Mouse (Mus musculus) E14TG2a.4 (cell line): Measurements from ENCODE around the gene Kmt5a.

Source experiments
- H3K27me3 ChIP-seq: 2 replicates; pipeline ENCODE4 v1.6.1; 2014; ENCODE audit warnings: low read length, control low read depth; ENCODE audit not compliant: insufficient read depth
- H3K36me3 ChIP-seq: 2 replicates; pipeline ENCODE4 v1.6.1; 2014; ENCODE audit warnings: low read length, control low read depth; ENCODE audit not compliant: insufficient read depth
- H3K4me1 ChIP-seq: replicated peaks from 2 replicates; pipeline ENCODE4 v1.6.1; 2014; ENCODE audit warnings: low read depth, low read length, control low read depth
- H3K4me3 ChIP-seq: replicated peaks from 2 replicates; pipeline ENCODE4 v1.5.1; 2014; ENCODE audit warnings: mild to moderate bottlenecking, low read length
- H3K9me3 ChIP-seq: 2 replicates; pipeline ENCODE4 v1.6.1; 2014; ENCODE audit warnings: low read length, control low read depth
- CTCF ChIP-seq: conservative IDR thresholded peaks from 2 replicates; pipeline ENCODE4 v1.5.1; 2014; ENCODE audit warnings: low read length
- NANOG ChIP-seq: IDR thresholded peaks from 2 replicates; pipeline ENCODE4 v1.6.1; 2014; ENCODE audit warnings: borderline replicate concordance, low read length, mixed read lengths
- POU5F1 ChIP-seq: IDR thresholded peaks from 2 replicates; pipeline ENCODE4 v1.6.1; 2014; ENCODE audit warnings: low read length, borderline replicate concordance

Kmt5a gene

DNA sequence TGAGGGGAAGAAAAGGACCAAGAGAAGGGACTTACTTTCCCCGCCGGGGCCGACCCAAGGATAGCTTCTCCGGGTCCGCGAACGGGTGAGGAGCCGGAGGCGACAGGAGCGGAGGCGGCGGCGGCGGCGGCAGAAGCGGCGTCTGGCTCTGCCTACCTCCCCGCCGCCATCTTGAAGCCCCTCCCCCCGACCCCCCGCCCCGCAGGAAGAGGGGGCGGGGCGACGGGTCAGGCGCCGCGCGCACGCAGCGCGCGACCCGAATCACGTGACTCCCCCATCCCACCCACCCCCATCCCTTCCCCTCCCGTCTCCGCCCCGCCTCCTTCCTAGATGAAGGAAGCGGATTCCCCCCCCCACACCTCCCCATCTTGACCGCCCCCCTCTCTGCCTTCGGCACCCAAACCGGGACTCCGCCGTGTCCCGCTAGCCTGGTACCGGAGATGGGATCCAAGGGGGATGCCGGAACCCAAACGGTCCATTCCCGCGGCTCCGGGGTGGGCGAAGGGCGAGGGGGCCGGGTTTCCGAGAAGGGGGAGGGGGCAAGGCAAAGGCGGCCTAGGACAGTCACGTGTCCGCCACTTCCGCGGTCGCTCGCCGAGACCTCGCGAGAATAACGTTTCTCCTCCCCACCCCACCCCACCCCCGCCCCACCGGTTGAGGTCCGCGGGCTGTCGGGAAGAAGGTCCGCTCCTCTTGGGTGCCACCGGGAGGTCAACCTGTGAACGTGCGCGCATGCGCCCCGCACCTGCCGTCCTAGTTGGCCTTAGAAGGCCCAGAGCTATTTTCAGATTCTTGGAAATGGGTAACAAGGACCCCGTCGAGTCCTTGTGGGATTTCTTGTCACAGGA is 14.1 kb upstream of the Kmt5a start, which contains the start of gene Sbno1:
Gene Sbno1 (minus strand): TSS at position 590 of the 848 bp plus-strand sequence.
- H3K36me3 ChIP-seq = peaks cover 19% of the 10 kb centered on the region
- no peaks in the 10 kb centered on the region for H3K27me3 ChIP-seq
- H3K9me3 ChIP-seq = no peaks in the 10 kb centered on the region
- TF ChIP-seq POU5F1 (no peak), CTCF (no peak), NANOG (no peak)
- peak within 1 kb of the TSS; percentile 100 for H3K4me3 ChIP-seq
- peaks cover 54% of the 10 kb centered on the region for H3K4me1 ChIP-seq

DNA sequence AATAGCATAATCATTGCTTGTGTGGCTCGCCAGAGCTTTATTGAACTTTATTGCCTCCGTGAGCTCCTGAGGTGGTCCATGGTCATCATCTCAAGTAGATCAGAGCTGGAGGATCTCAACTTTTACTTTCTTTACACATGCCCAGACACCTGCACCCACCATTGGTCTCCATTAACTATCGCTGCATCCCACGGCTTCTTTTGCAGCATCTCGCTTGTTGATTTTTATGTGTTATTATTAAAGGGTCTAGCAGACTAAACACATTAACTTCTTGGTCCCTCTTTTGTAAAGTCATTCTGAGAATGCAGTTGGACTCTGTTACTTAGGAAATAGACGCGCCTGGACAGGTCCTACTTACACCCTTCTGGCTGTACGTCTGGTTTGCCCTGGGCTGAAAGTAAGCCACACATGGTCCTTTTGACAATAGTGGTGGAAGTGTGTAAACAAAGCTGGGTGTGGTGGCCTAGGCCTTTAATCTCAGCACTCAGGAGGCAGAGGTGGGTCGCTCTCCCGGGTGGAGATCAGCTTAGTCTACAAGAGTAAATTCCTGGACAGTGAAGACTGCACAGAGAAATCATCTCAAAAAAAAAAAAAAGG is 13.2 kb upstream of the Kmt5a start:
- peaks cover 15% of the 10 kb centered on the region for H3K36me3 ChIP-seq
- peaks cover 48% of the 10 kb centered on the region for H3K4me1 ChIP-seq
- H3K9me3 ChIP-seq = no peaks in the 10 kb centered on the region
- H3K27me3 ChIP-seq = no peaks in the 10 kb centered on the region
- no peak for TF ChIP-seq CTCF
- peak overlapping the region; percentile 100 for H3K4me3 ChIP-seq

DNA sequence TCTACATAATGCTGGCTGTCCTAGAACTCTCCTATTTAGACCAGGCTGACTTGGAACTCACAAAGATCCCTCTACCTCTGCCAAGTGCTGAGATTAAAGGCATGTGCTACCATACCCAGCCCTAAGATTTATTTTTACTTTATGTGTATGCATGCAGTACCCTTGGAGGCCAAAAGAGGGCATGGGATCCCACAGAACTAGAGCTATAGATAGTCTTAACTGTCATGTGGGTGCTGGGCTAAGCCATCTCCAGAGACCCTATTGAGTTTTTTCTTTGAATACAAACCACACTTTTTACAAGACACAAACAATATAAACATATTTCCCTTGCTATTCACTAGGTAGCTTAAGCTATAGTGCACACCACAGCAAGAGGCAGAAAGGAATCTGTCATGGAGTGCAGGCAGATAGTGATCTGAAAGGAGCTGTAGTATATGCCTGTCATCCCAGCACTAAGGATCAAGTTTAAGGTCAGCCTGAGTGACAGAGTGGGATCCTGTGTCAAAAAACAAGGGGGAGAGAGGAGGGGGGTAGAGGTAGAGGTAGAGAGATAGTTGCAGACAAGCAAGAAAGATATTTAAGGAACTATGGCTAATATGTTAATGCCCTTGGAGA is 7.2 kb upstream of the Kmt5a start:
- peaks cover 16% of the 10 kb centered on the region for H3K4me1 ChIP-seq
- no peak overlapping the region for H3K4me3 ChIP-seq
- H3K36me3 ChIP-seq = 0 out of 2 replicates have a peak, but pooled peaks cover 3% of the 10 kb centered on the region
- TF ChIP-seq CTCF = peak; percentile 83
- TF ChIP-seq NANOG = no peak
- no peak for TF ChIP-seq POU5F1
- no peaks in the 10 kb centered on the region for H3K27me3 ChIP-seq
- no peaks in the 10 kb centered on the region for H3K9me3 ChIP-seq

DNA sequence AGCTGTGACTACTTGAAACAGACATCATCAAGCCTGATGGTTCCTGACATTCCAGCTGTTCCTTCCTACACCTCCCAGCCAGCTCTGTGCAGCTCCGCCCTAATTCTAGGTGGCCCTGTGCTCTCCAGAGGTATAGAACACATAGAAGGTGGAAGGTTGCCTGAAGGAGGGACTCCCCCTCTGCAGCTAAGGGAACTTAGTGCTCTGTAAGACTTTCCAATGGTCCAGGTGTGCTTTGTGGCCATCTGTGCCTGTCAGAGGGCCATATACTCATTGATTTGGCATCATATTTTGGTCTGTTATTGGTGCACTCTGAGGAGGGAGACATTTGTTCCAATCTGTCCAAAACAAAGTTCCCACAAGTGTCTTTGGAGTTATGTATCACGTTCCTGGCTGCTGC is 6.7 kb upstream of the Kmt5a start:
- no peak for TF ChIP-seq CTCF
- TF ChIP-seq NANOG = no peak
- H3K9me3 ChIP-seq = no peaks in the 10 kb centered on the region
- H3K4me1 ChIP-seq = peaks cover 11% of the 10 kb centered on the region
- no peak overlapping the region for H3K4me3 ChIP-seq
- 0 out of 2 replicates have a peak, but pooled peaks cover 3% of the 10 kb centered on the region for H3K36me3 ChIP-seq
- no peaks in the 10 kb centered on the region for H3K27me3 ChIP-seq

DNA sequence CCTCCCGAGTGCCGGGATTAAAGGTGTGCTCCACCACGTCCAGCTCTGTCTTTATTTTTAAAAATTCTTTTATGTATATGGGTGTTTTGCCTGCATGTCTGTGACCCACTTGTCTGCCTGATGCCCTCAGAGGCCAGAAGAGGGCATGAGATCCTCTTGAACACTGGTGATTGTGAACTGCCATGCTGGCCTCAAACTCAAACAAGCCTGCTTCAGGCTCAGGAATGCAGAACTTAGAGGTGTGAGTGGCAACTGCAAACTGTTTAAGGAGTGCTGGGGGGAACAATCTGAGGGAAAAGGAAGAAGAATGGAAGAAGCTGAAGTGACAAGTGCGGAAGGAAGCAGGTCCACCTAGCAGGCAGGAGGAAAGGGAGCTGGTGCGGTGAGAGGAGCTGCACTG is 1.5 kb upstream of the Kmt5a start:
- H3K4me3 ChIP-seq = peak overlapping the region; percentile 80
- no peaks in the 10 kb centered on the region for H3K27me3 ChIP-seq
- no peaks in the 10 kb centered on the region for H3K9me3 ChIP-seq
- TF ChIP-seq CTCF (no peak), NANOG (no peak), POU5F1 (no peak)
- peaks cover 34% of the 10 kb centered on the region for H3K4me1 ChIP-seq
- H3K36me3 ChIP-seq = peaks cover 14% of the 10 kb centered on the region

DNA sequence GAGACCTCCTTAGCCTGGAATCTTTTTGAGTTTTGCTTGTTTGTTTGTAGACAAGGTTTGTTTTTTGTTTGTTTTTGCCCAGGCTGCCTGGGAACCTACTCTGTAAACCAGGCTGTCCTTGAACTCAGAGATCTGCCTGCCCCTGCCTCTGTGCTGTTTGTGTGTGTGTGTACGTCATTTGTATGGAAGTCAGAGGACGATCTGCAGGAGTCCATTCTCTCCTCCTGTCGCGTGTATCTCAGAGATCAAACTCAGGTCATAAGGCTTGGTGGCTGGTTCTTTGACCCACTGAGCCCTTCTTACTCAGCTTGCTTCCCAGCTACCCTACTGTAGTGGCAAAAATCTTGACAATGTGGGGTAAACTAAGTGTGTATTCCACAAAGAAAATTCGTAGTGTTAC is 984 bp upstream of the Kmt5a start:
- H3K27me3 ChIP-seq = no peaks in the 10 kb centered on the region
- peaks cover 16% of the 10 kb centered on the region for H3K36me3 ChIP-seq
- H3K4me1 ChIP-seq = peaks cover 36% of the 10 kb centered on the region
- H3K4me3 ChIP-seq = peak overlapping the region; percentile 80
- H3K9me3 ChIP-seq = no peaks in the 10 kb centered on the region
- TF ChIP-seq POU5F1 (no peak), CTCF (no peak), NANOG (no peak)

DNA sequence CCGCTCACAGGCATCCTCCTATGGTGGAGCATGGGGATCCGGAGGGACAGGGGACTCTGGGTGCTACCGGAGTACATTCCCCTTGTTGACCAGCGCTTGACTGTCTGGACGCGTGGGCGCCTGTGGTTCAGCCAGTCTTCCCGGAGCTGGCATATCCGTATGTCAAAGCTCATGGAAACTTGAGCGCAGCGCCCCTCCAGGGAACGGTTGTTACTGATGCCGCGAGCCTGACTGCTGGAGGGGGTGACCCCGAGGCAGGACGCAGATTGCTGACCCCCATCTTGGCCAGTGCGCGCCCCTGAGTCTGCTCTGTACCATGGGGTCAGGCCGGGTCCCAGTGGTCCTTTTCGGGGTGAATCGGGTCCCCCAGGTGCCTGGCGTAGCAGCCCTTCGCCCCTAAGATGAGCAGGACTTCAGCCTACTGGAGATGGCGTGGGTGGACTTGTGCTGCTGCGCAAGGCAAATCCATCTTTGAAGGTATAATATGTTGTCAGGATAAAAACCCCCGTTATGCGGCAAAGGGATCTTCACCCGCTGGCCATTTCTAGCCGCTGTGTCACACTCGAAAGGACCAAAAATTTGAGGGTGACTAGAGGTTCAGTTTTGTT is 468 bp downstream of the Kmt5a start:
- H3K27me3 ChIP-seq = no peaks in the 10 kb centered on the region
- peak overlapping the region; percentile 98 for H3K4me3 ChIP-seq
- H3K9me3 ChIP-seq = no peaks in the 10 kb centered on the region
- TF ChIP-seq POU5F1 (no peak), NANOG (no peak), CTCF (0 out of 2 replicates have a peak, but pooled peaks have one; percentile 7)
- peaks cover 15% of the 10 kb centered on the region for H3K36me3 ChIP-seq
- H3K4me1 ChIP-seq = peaks cover 49% of the 10 kb centered on the region

DNA sequence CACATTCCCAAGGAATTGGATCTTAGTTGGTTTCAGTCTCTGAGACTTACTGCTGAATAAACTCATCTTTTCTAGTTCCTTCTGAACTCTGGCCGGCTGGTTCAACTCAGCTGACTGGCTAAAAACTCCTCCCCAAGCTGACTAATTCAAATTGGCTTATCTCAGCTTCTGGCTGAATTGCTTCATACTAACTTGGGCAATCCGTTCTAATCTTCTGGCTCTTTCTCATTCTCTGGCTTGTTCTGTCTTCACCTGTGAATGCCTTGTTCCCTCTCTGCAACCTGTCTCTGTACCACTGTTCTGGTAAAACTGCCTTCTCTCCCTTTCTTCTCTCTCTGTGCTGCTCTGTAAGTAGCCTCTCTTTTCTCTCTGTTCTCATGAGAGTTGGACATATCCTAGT is 2.9 kb downstream of the Kmt5a start:
- no peak overlapping the region for H3K4me3 ChIP-seq
- peaks cover 23% of the 10 kb centered on the region for H3K36me3 ChIP-seq
- no peaks in the 10 kb centered on the region for H3K9me3 ChIP-seq

DNA sequence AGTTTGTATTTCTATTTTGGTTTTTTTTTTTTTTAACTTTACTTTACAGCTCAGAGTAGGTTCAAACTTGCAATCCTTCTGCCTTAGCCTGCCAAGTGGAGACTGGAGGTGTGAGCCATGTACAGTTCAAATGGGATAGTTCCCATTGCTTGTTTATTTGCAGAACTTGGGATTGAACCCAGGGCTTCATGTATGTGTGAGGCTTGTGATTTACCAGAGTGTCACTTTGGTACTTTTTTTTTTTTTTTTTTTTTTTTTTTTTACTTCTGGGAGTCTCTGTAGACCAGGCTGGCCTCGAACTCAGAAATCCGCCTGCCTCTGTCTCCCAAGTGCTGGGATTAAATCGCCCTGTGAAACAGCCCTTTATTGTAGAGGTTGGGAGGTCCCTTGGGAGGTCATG is 4.5 kb downstream of the Kmt5a start:
- Histone ChIP-seq H3K4me3 (peak overlapping the region; percentile 86), H3K27me3 (no peaks in the 10 kb centered on the region), H3K9me3 (no peaks in the 10 kb centered on the region), H3K4me1 (peaks cover 69% of the 10 kb centered on the region), H3K36me3 (peaks cover 39% of the 10 kb centered on the region)
- no peak for TF ChIP-seq CTCF

More for the DNA sequence above, 2.9 kb downstream of the Kmt5a start:
- Histone ChIP-seq H3K27me3 (no peaks in the 10 kb centered on the region), H3K4me1 (peaks cover 65% of the 10 kb centered on the region)
- TF ChIP-seq CTCF = no peak
- TF ChIP-seq NANOG = no peak
- TF ChIP-seq POU5F1 = no peak
